Mouse (Mus musculus) stomach, postnatal 0 days (tissue): ENCODE results near the gene Fgf11.

Source experiments
- CTCF ChIP-seq: IDR thresholded peaks from 2 replicates; pipeline ENCODE4 v1.5.1; 2016; ENCODE audit warnings: antibody characterized with exemption, low read depth, mild to moderate bottlenecking, moderate library complexity
- EP300 ChIP-seq: optimal IDR thresholded peaks from 2 replicates; pipeline ENCODE3; 2016; ENCODE audit warnings: antibody characterized with exemption

DNA sequence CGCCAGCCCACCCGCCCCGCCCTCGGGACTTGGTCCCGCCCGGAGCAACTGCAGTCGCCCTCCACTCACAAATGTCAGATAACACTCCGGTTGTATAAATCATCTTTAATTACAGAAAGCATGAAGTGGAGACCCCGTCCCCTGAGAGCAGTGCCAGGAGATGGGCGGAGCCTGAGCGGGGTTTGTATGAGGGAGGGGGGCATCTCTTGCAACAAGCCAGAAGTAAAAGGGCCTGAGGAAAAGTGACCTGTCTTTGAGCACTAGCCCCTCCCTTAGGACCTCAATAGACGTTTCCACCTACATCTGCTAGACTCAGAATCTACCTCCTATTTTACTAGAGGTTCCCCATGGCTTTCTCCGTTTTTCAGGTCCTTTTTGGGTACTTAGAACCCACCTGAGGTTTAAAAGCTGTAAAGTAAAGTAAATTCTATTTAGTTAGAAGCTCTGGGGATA, 5.6 kb downstream of the Fgf11 start:
- no peak for TF ChIP-seq CTCF
- TF ChIP-seq EP300 = no peak
